Mouse (Mus musculus) small intestine, adult 2 months (tissue): ENCODE measurements around the gene Snx30. TPM values are rescaled to one million over a fixed set of nuclear protein-coding genes. Genes with fewer than 3 reads are reported as not detected.

Experiments used
- H3K27ac ChIP-seq: fragments of 200-500 bp; 2 replicates; pipeline ENCODE4 v1.5.1; 2012; ENCODE audit warnings: low read depth, low read length, control low read depth, inconsistent platforms; ENCODE audit not compliant: insufficient read depth
- H3K27me3 ChIP-seq: fragments of 200-500 bp; 2 replicates; pipeline ENCODE4 v1.6.1; 2012; ENCODE audit warnings: mild to moderate bottlenecking, moderate library complexity, low read length, inconsistent platforms; ENCODE audit not compliant: control insufficient read depth, insufficient read depth
- H3K36me3 ChIP-seq: fragments of 200-500 bp; 2 replicates; pipeline ENCODE4 v1.6.1; 2012; ENCODE audit warnings: mild to moderate bottlenecking, low read length, control low read depth, inconsistent platforms; ENCODE audit not compliant: control insufficient read depth, insufficient read depth
- H3K4me1 ChIP-seq: fragments of 200-500 bp; 2 replicates; pipeline ENCODE4 v1.6.1; 2012; ENCODE audit warnings: low read length, inconsistent platforms, mixed read lengths; ENCODE audit not compliant: control insufficient read depth, insufficient read depth, insufficient read length
- H3K4me3 ChIP-seq: fragments of 200-500 bp; 2 replicates; pipeline ENCODE4 v1.5.1; 2012; ENCODE audit warnings: low read depth, mild to moderate bottlenecking, control low read depth, inconsistent platforms, low read length, moderate library complexity
- CTCF ChIP-seq: fragments of 200-500 bp; IDR thresholded peaks from 2 replicates; pipeline ENCODE4 v1.5.1; 2012; ENCODE audit warnings: low read depth, mild to moderate bottlenecking, control low read depth, inconsistent platforms, low read length, moderate library complexity, mixed read lengths; ENCODE audit not compliant: insufficient replicate concordance, insufficient read length; ENCODE audit errors: extremely low read depth
- POLR2A ChIP-seq: fragments of 200-500 bp; IDR thresholded peaks from 2 replicates; pipeline ENCODE4 v1.6.1; 2012; ENCODE audit warnings: low read depth, mild to moderate bottlenecking, control low read depth, inconsistent platforms, low read length, moderate library complexity
- WGBS: fragments of 180-500 bp; shearing (Covaris S2); methylation state at CpG from one replicate; pipeline ENCODE4 v1.1.7; 2018; 5-methylcytosine and 5-hydroxymethylcytosine counted together
- polyA plus RNA-seq: library from polyadenylated mRNA; depleted of rRNA; stranded (reverse); fragments of >200 nt; gene quantifications from 2 replicates; pipeline ENCODE4 v1.2.3, GENCODE M21; 2012

Gene Snx30
- polyA plus RNA-seq, 1 experiment: 0.75 TPM

DNA sequence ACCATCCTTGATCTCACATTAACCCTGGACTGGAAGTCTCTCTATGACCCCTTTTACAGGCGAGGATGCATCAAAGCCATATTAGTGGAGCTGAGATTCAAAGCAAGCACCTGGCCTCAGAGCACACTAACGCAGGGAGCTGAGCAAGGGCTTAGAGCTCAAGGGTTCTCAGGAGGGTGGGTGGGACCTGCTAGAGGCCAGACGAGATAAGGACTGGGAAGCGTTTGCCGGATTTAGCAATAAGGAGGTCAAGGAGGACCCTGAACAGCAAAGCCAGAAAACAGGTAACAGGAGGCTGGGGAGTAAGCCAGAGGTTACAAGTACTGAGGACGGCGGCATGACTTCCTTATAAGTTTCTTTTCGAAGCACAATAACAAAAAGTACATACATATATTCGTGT, 10.8 kb downstream of the Snx30 start:
- WGBS: 42% methylated on average over 9 of the region's 9 CpGs
- H3K4me1 ChIP-seq: peaks cover 2% of the 10 kb centered on the region
- no peaks in the 10 kb centered on the region for H3K36me3 ChIP-seq
- no peak for TF ChIP-seq CTCF
- TF ChIP-seq POLR2A: no peak
- no peak overlapping the region for H3K4me3 ChIP-seq
- H3K27me3 ChIP-seq: no peaks in the 10 kb centered on the region
- no peak overlapping the region for H3K27ac ChIP-seq

DNA sequence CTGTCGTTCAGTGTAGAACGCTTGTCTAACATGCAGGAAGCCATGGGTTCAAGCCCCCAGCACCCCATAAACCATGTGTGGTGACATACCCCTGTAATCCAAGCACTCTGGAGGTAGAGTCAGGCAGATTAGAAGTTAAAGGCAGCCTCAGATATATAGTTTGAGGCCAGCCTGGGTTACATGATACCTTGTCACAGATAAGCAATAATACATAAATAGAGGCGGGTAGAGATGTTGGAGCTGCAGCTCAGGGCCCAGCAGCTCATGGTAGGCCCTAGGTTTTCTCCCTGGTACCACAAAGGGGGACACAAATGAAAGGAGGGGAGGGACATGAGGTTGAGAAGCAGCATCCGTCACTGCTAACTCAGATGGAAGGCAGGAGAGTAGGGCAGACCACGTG, 12.2 kb downstream of the Snx30 start:
- no peak for TF ChIP-seq POLR2A
- no peak for TF ChIP-seq CTCF
- peaks cover 6% of the 10 kb centered on the region for H3K4me1 ChIP-seq
- no peak overlapping the region for H3K27ac ChIP-seq
- 82% methylated on average over 5 of the region's 5 CpGs for WGBS
- no peaks in the 10 kb centered on the region for H3K27me3 ChIP-seq
- H3K36me3 ChIP-seq: no peaks in the 10 kb centered on the region
- H3K4me3 ChIP-seq: no peak overlapping the region

DNA sequence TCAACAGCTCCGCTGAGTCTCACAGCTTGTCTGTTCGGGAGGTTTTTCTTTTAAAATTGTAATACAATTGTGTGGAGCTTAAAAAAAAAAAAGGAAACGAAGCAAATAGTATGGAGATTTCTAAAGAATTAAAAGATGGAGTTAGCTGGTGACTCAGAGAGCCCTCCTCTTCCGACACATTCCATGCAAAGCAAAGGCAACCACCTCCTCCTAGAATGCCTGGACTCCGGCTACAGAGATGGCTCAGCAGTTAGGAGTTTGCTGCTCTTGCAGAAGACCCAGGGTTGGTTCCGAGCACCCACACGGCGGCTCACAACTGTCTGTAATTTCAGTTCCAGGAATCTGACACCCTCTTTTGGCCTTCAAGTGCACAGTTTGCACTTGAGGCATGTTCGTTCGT, 12.9 kb downstream of the Snx30 start:
- no peaks in the 10 kb centered on the region for H3K36me3 ChIP-seq
- peaks cover 6% of the 10 kb centered on the region for H3K4me1 ChIP-seq
- 91% methylated on average over 10 of the region's 10 CpGs for WGBS
- H3K27ac ChIP-seq: no peak overlapping the region
- TF ChIP-seq CTCF (no peak), POLR2A (no peak)
- no peaks in the 10 kb centered on the region for H3K27me3 ChIP-seq
- H3K4me3 ChIP-seq: no peak overlapping the region

DNA sequence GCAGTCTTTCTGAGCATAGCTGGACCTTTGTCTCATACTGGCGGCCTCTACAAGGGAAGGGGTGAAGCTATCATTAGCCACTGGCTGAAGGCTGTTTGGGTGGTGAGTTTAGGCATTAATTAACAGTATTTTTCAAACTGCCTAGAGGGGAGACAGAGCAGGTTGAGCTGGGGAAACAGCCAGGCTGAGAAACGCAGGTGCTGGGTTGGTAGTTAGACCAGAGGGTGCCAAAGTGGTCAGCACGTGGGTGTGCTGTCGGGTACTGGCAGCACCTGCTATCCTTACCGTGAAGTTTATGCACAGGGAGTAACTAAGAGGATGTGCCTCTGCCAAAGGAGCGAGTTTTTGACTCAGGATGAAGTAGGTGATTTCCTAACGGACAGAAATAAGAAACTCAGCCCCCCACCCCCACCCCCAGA, 13.4 kb downstream of the Snx30 start:
- TF ChIP-seq POLR2A (no peak), CTCF (no peak)
- Histone ChIP-seq H3K27me3 (no peaks in the 10 kb centered on the region), H3K36me3 (no peaks in the 10 kb centered on the region), H3K4me3 (no peak overlapping the region), H3K27ac (no peak overlapping the region), H3K4me1 (peaks cover 6% of the 10 kb centered on the region)
- WGBS: 66% methylated on average over 7 of the region's 7 CpGs

DNA sequence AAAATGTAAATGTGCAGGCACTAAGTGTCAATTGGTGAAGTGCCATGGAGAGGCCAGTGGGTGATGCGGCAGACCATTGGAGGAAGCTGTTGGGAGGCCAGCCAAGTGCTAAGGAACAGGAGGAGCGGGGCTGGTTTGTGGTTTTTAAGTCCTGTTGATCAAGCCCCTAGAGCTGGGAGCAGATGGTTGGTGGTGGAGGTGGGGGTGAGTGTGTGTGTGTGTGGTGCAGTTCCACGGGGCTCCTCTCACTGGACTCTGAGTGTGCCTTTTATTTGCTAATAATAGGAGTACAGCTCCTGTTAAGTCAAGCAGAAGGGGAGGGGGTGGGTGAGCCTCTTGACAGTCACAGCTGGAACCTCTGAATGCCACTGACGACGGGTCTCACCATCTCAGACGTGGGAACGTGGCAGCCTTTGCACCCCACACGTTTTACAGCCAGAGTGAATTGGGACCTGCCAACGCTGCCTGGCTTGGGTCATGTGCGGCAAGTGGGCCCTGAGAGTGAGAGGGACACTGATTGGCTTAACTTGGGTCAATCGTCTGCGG, 13.9 kb downstream of the Snx30 start:
- Histone ChIP-seq H3K27me3 (no peaks in the 10 kb centered on the region), H3K27ac (no peak overlapping the region), H3K4me1 (peaks cover 6% of the 10 kb centered on the region), H3K36me3 (no peaks in the 10 kb centered on the region), H3K4me3 (no peak overlapping the region)
- TF ChIP-seq POLR2A (no peak), CTCF (no peak)
- 79% methylated on average over 12 of the region's 12 CpGs for WGBS

DNA sequence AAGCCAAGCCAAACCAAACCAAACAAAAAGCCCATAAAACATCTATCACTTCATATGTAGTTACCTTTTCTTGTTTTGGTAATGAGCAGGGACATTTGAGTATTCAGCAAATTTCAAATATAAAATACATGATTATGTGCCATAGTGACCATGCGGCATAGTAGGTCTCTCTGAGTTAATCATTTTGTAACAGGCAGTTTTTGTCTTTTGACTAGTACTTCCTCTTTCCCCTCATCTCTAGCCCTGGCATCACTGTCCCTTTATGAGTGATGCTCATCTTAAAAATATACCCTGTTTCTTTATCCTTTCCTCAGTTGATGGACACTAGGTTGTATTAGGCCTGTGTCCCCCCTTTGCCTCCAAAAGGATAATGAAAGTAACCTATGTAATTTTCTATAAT, 15.9 kb downstream of the Snx30 start:
- 93% methylated on average over 1 of the region's 1 CpGs for WGBS
- H3K4me1 ChIP-seq: peaks cover 6% of the 10 kb centered on the region
- H3K27ac ChIP-seq: no peak overlapping the region
- TF ChIP-seq POLR2A: no peak
- no peak for TF ChIP-seq CTCF
- no peaks in the 10 kb centered on the region for H3K27me3 ChIP-seq
- H3K4me3 ChIP-seq: no peak overlapping the region
- H3K36me3 ChIP-seq: no peaks in the 10 kb centered on the region

DNA sequence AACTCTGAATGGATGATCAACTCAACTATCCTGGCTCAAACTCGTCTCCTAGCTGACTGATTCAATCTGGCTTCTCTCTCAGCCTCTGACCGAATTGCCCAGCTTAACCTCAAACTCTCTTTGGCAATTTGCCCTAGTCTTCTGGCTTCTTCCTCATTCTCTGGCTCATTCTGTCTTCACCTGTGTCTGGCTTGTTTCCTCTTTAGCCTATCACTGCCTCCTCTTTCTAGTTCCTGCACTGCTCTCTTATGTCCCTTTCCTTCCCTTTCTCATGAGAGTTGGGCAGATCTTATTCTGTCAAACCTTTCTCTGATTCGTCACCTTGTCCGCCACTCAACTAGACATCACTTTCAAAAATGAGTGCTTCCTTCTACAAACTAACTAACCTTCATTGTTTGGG, 16.5 kb downstream of the Snx30 start:
- no peaks in the 10 kb centered on the region for H3K27me3 ChIP-seq
- no peak overlapping the region for H3K4me3 ChIP-seq
- WGBS: 54% methylated on average over 4 of the region's 4 CpGs
- peaks cover 6% of the 10 kb centered on the region for H3K4me1 ChIP-seq
- no peak overlapping the region for H3K27ac ChIP-seq
- TF ChIP-seq CTCF: no peak
- TF ChIP-seq POLR2A: no peak
- H3K36me3 ChIP-seq: no peaks in the 10 kb centered on the region
